Mouse (Mus musculus) limb, embryonic 10.5 days (tissue): ENCODE results near the gene Olfr1082. TPM values are rescaled to one million over a fixed set of nuclear protein-coding genes. Genes with fewer than 3 reads are reported as not detected.
"Not testable (repeated sequence)": the region's sequence is repeated elsewhere in the genome, so short reads cannot be mapped to it uniquely, and the experiment has no call there.

Experiments
- DNase-seq: peaks from one replicate; pipeline ENCODE4 v3.0.0-alpha.2; 2017; ENCODE audit warnings: low spot score
- H3K27ac ChIP-seq: fragments of 300-500 bp; sonication (generic); 2 replicates; pipeline ENCODE4 v1.5.1; 2016; ENCODE audit warnings: mild to moderate bottlenecking
- H3K27me3 ChIP-seq: fragments of 300-500 bp; sonication (generic); 2 replicates; pipeline ENCODE4 v1.6.1; 2016; ENCODE audit warnings: low read depth, mild to moderate bottlenecking; ENCODE audit not compliant: poor library complexity, severe bottlenecking
- H3K36me3 ChIP-seq: fragments of 300-500 bp; sonication (generic); 2 replicates; pipeline ENCODE4 v1.6.1; 2016; ENCODE audit warnings: mild to moderate bottlenecking, moderate library complexity
- H3K4me1 ChIP-seq: fragments of 300-500 bp; sonication (generic); 2 replicates; pipeline ENCODE4 v1.6.1; 2016
- H3K4me3 ChIP-seq: fragments of 300-500 bp; sonication (generic); 2 replicates; pipeline ENCODE4 v1.5.1; 2016; ENCODE audit warnings: mild to moderate bottlenecking, moderate library complexity
- H3K9me3 ChIP-seq: fragments of 300-500 bp; sonication (generic); replicated peaks from 2 replicates; pipeline ENCODE4 v1.6.1; 2016; ENCODE audit warnings: mild to moderate bottlenecking
- WGBS: fragments of 180-500 bp; shearing (Covaris S2); methylation state at CpG from one replicate; pipeline ENCODE4 v1.1.7; 2016; 5-methylcytosine and 5-hydroxymethylcytosine counted together
- polyA plus RNA-seq: library from polyadenylated mRNA; unstranded; fragments of >200 nt; fragmentation: Nextera tagmentation; extraction: Ambion mirVana; gene quantifications from 2 replicates; pipeline ENCODE4 v1.2.1, GENCODE M21; 2016

Olfr1082 gene
- polyA plus RNA-seq, result not detected in 2 replicates

GRCm38 (mm10) chr2:86598866-86599265 is at the start of gene Olfr1082:
TSS of gene Olfr1082 (minus strand) at chr2:86598966.
- H3K27me3 ChIP-seq, H3K4me1 ChIP-seq, H3K36me3 ChIP-seq, H3K4me3 ChIP-seq, H3K27ac ChIP-seq, DNase-seq, H3K9me3 ChIP-seq: not testable (repeated sequence)
- 63% methylated on average over 1 of the region's 1 CpGs for WGBS

GRCm38 (mm10) chr2:86639625-86640024 is 40.9 kb upstream of the Olfr1082 start, which contains the start of gene Olfr1084:
TSS of gene Olfr1084 (minus strand) at chr2:86639725.
- 91% methylated on average over 1 of the region's 1 CpGs for WGBS
- H3K4me1 ChIP-seq, H3K4me3 ChIP-seq, DNase-seq, H3K27ac ChIP-seq, H3K9me3 ChIP-seq, H3K36me3 ChIP-seq, H3K27me3 ChIP-seq: not testable (repeated sequence)

GRCm38 (mm10) chr2:86558135-86558534 is 40.6 kb downstream of the Olfr1082 start, which contains the start of gene Olfr1080:
TSS of gene Olfr1080 (minus strand) at chr2:86558235.
- not testable (repeated sequence) for H3K36me3 ChIP-seq, H3K9me3 ChIP-seq, H3K4me3 ChIP-seq, DNase-seq, H3K4me1 ChIP-seq, H3K27ac ChIP-seq, H3K27me3 ChIP-seq

Other genes starting within 250 kb of the Olfr1082 start
- not detected in 2 replicates for gene Olfr1055, start 248.7 kb downstream of the Olfr1082 start, polyA plus RNA-seq
- gene Olfr1056, start 236.5 kb downstream of the Olfr1082 start, polyA plus RNA-seq, result not detected in 2 replicates
- not detected in 2 replicates for gene Olfr1057, start 220.6 kb downstream of the Olfr1082 start, polyA plus RNA-seq
- not detected in 2 replicates for gene Olfr1058, start 210.4 kb downstream of the Olfr1082 start, polyA plus RNA-seq
- not detected in 2 replicates for gene Olfr1061, start 184.9 kb downstream of the Olfr1082 start, polyA plus RNA-seq
- gene Olfr1062, start 172.2 kb downstream of the Olfr1082 start, polyA plus RNA-seq, result not detected in 2 replicates
- gene Olfr1065, start 148.4 kb downstream of the Olfr1082 start, polyA plus RNA-seq, result not detected in 2 replicates
- gene Olfr1066, start 142.7 kb downstream of the Olfr1082 start, polyA plus RNA-seq, result not detected in 2 replicates
- gene Olfr228, start 111.6 kb downstream of the Olfr1082 start, polyA plus RNA-seq, result not detected in 2 replicates
- gene Olfr1076, start 90.5 kb downstream of the Olfr1082 start, polyA plus RNA-seq, result not detected in 2 replicates
- not detected in 2 replicates for gene Olfr1079, start 56.5 kb downstream of the Olfr1082 start, polyA plus RNA-seq
- not detected in 2 replicates for gene Olfr1080, start 40.7 kb downstream of the Olfr1082 start, polyA plus RNA-seq
- not detected in 2 replicates for gene Olfr1084, start 40.8 kb upstream of the Olfr1082 start, polyA plus RNA-seq
- not detected in 2 replicates for gene Olfr1085, start 63.1 kb upstream of the Olfr1082 start, polyA plus RNA-seq
- gene Olfr1086, start 81.1 kb upstream of the Olfr1082 start, polyA plus RNA-seq, result not detected in 2 replicates
- gene Olfr1087, start 99.4 kb upstream of the Olfr1082 start, polyA plus RNA-seq, result not detected in 2 replicates
- not detected in 2 replicates for gene Olfr1089, start 134.7 kb upstream of the Olfr1082 start, polyA plus RNA-seq
- gene Olfr1090, start 160.0 kb upstream of the Olfr1082 start, polyA plus RNA-seq, result not detected in 2 replicates
- not detected in 2 replicates for gene Olfr1093, start 183.5 kb upstream of the Olfr1082 start, polyA plus RNA-seq
- gene Olfr141, start 211.1 kb upstream of the Olfr1082 start, polyA plus RNA-seq, result not detected in 2 replicates
- gene Olfr1094, start 225.7 kb upstream of the Olfr1082 start, polyA plus RNA-seq, result not detected in 2 replicates